Mouse (Mus musculus) forebrain, embryonic 14.5 days (tissue): ENCODE measurements at regions not wholly inside any gene's neighbourhood (a gene's known extent, or its start where the extent isn't known, plus 50 kb on each side); places are given as distances from the start of the nearest gene placed in this dataset.

Source experiments
- ATAC-seq: fragments of 200-750 bp; cut with Nextera tagmentation; 2 replicates; pipeline ENCODE4 v1.8.0; 2017; ENCODE audit warnings: mild to moderate bottlenecking, moderate library complexity
- DNase-seq: peaks from one replicate; pipeline ENCODE4 v3.0.0-alpha.2; 2015; ENCODE audit warnings: low spot score
- H3K27ac ChIP-seq: fragments of 300-500 bp; sonication (generic); 2 replicates; pipeline ENCODE4 v1.5.1; 2014; ENCODE audit warnings: low read depth, mild to moderate bottlenecking, control low read depth, low read length, moderate library complexity
- H3K27me3 ChIP-seq: fragments of 300-500 bp; sonication (generic); replicated peaks from 2 replicates; pipeline ENCODE4 v1.6.1; 2014; ENCODE audit warnings: low read length, control low read depth, mixed read lengths; ENCODE audit not compliant: control insufficient read depth, insufficient read depth
- H3K36me3 ChIP-seq: fragments of 300-500 bp; sonication (generic); 2 replicates; pipeline ENCODE4 v1.6.1; 2014; ENCODE audit warnings: low read length, control low read depth; ENCODE audit not compliant: control insufficient read depth, insufficient read depth
- H3K4me1 ChIP-seq: fragments of 300-500 bp; sonication (generic); 2 replicates; pipeline ENCODE4 v1.6.1; 2014; ENCODE audit warnings: antibody characterized with exemption, low read length, control low read depth; ENCODE audit not compliant: control insufficient read depth, insufficient read depth
- H3K4me2 ChIP-seq: fragments of 300-500 bp; sonication (generic); 2 replicates; pipeline ENCODE4 v1.6.1; 2014; ENCODE audit warnings: mild to moderate bottlenecking, control low read depth, low read length
- H3K4me3 ChIP-seq: fragments of 300-500 bp; sonication (generic); 2 replicates; pipeline ENCODE4 v1.5.1; 2014; ENCODE audit warnings: low read depth, low read length, control low read depth
- H3K9ac ChIP-seq: fragments of 300-500 bp; sonication (generic); 2 replicates; pipeline ENCODE4 v1.6.1; 2014; ENCODE audit warnings: mild to moderate bottlenecking, low read length, control low read depth, moderate library complexity
- H3K9me3 ChIP-seq: fragments of 300-500 bp; sonication (generic); replicated peaks from 2 replicates; pipeline ENCODE4 v1.6.1; 2016; ENCODE audit warnings: low read length, control low read depth, mixed read lengths; ENCODE audit not compliant: control insufficient read depth
- WGBS: fragments of 180-500 bp; shearing (Covaris S2); extraction: QIAGEN DNeasy Blood & Tissue Kit; methylation state at CpG from one replicate; pipeline ENCODE4 v1.1.7; 2014; 5-methylcytosine and 5-hydroxymethylcytosine counted together

- DNase-seq (peak; percentile 59), ATAC-seq (no peak)
- Histone ChIP-seq H3K4me3 (no peak overlapping the region), H3K36me3 (no peaks in the 10 kb centered on the region), H3K4me1 (peaks cover 5% of the 10 kb centered on the region), H3K9ac (0 out of 2 replicates have a peak overlapping the region, but pooled peaks have one; percentile 25), H3K27ac (peak overlapping the region; percentile 33; the same call in 1 of the 2 replicates), H3K27me3 (peaks cover 8% of the 10 kb centered on the region; the same call in 1 of the 2 replicates), H3K4me2 (peak overlapping the region; percentile 24; the same call in 1 of the 2 replicates), H3K9me3 (no peaks in the 10 kb centered on the region)
- whole genome bisulfite sequencing = 7% methylated on average over 12 of the region's 12 CpGs
These were observed 178.3 kb downstream of the Bcl2l11 start for GRCm38 (mm10) chr2:128304063-128304712.

- H3K9me3 ChIP-seq = no peaks in the 10 kb centered on the region
- H3K4me3 ChIP-seq = no peak overlapping the region
These were observed 180.9 kb downstream of the Bcl2l11 start for GRCm38 (mm10) chr2:128306693-128307092.

GRCm38 (mm10) chr2:128309541-128310030, 183.7 kb downstream of the Bcl2l11 start:
- WGBS = 22% methylated on average over 10 of the region's 10 CpGs
- H3K27ac ChIP-seq = no peak overlapping the region
- H3K4me3 ChIP-seq = no peak overlapping the region
- H3K9ac ChIP-seq = no peak overlapping the region
- no peak for DNase-seq
- ATAC-seq = no peak
- peaks cover 10% of the 10 kb centered on the region; the same call in 1 of the 2 replicates for H3K4me1 ChIP-seq
- no peaks in the 10 kb centered on the region for H3K36me3 ChIP-seq
- H3K27me3 ChIP-seq = 0 out of 2 replicates have a peak, but pooled peaks cover 2% of the 10 kb centered on the region
- no peaks in the 10 kb centered on the region for H3K9me3 ChIP-seq
- 0 out of 2 replicates have a peak overlapping the region, but pooled peaks have one; percentile 1 for H3K4me2 ChIP-seq

More at GRCm38 (mm10) chr2:128306693-128307092, 180.9 kb downstream of the Bcl2l11 start:
- peaks cover 8% of the 10 kb centered on the region; the same call in 1 of the 2 replicates for H3K27me3 ChIP-seq
- DNase-seq (no peak), ATAC-seq (no peak)
- no peak overlapping the region for H3K4me2 ChIP-seq
- H3K9ac ChIP-seq = no peak overlapping the region
- 87% methylated on average over 6 of the region's 6 CpGs for WGBS
- H3K36me3 ChIP-seq = no peaks in the 10 kb centered on the region
- no peak overlapping the region for H3K27ac ChIP-seq
- H3K4me1 ChIP-seq = peaks cover 11% of the 10 kb centered on the region

- H3K27me3 ChIP-seq = 0 out of 2 replicates have a peak, but pooled peaks cover 2% of the 10 kb centered on the region
- H3K36me3 ChIP-seq = no peaks in the 10 kb centered on the region
- 18% methylated on average over 5 of the region's 5 CpGs for WGBS
- H3K9ac ChIP-seq = no peak overlapping the region
- no peak overlapping the region for H3K4me3 ChIP-seq
- H3K4me1 ChIP-seq = peaks cover 10% of the 10 kb centered on the region; the same call in 1 of the 2 replicates
- H3K4me2 ChIP-seq = 0 out of 2 replicates have a peak overlapping the region, but pooled peaks have one; percentile 1
- no peak overlapping the region for H3K27ac ChIP-seq
- ATAC-seq (no peak), DNase-seq (peak; percentile 70)
- H3K9me3 ChIP-seq = no peaks in the 10 kb centered on the region
These were observed 184.2 kb downstream of the Bcl2l11 start for GRCm38 (mm10) chr2:128310081-128310480.

GRCm38 (mm10) chr2:128312084-128312594, 186.3 kb downstream of the Bcl2l11 start:
- H3K4me1 ChIP-seq = peaks cover 10% of the 10 kb centered on the region; the same call in 1 of the 2 replicates
- H3K9me3 ChIP-seq = no peaks in the 10 kb centered on the region
- H3K36me3 ChIP-seq = no peaks in the 10 kb centered on the region
- DNase-seq (peak; percentile 76), ATAC-seq (peak; percentile 65; the same call in 1 of the 2 replicates)
- WGBS = 3% methylated on average over 14 of the region's 14 CpGs
- H3K4me2 ChIP-seq = peak overlapping the region; percentile 42
- no peak overlapping the region for H3K27ac ChIP-seq
- no peak overlapping the region for H3K4me3 ChIP-seq
- no peak overlapping the region for H3K9ac ChIP-seq
- H3K27me3 ChIP-seq = no peaks in the 10 kb centered on the region

- H3K4me1 ChIP-seq = peaks cover 10% of the 10 kb centered on the region; the same call in 1 of the 2 replicates
- H3K4me3 ChIP-seq = no peak overlapping the region
- H3K4me2 ChIP-seq = peak overlapping the region; percentile 42
- H3K27ac ChIP-seq = no peak overlapping the region
- DNase-seq (no peak), ATAC-seq (peak; percentile 34; the same call in 1 of the 2 replicates)
- 69% methylated on average over 11 of the region's 12 CpGs for WGBS
- no peak overlapping the region for H3K9ac ChIP-seq
- no peaks in the 10 kb centered on the region for H3K36me3 ChIP-seq
- H3K27me3 ChIP-seq = no peaks in the 10 kb centered on the region
- no peaks in the 10 kb centered on the region for H3K9me3 ChIP-seq
These were observed 187.1 kb downstream of the Bcl2l11 start for GRCm38 (mm10) chr2:128312659-128313581.

- 65% methylated on average over 2 of the region's 2 CpGs for WGBS
- no peak for ATAC-seq
These were observed 187.7 kb downstream of the Bcl2l11 start for GRCm38 (mm10) chr2:128313582-128313918.

GRCm38 (mm10) chr2:128313948-128314347, 188.1 kb downstream of the Bcl2l11 start:
- no peak overlapping the region for H3K9ac ChIP-seq
- peaks cover 10% of the 10 kb centered on the region; the same call in 1 of the 2 replicates for H3K4me1 ChIP-seq
- H3K4me3 ChIP-seq = no peak overlapping the region
- H3K36me3 ChIP-seq = no peaks in the 10 kb centered on the region
- no peaks in the 10 kb centered on the region for H3K27me3 ChIP-seq
- no peak for ATAC-seq
- no peaks in the 10 kb centered on the region for H3K9me3 ChIP-seq
- DNase-seq = no peak
- H3K4me2 ChIP-seq = no peak overlapping the region
- H3K27ac ChIP-seq = no peak overlapping the region
- 80% methylated on average over 1 of the region's 1 CpGs for WGBS

More at GRCm38 (mm10) chr2:128313582-128313918, 187.7 kb downstream of the Bcl2l11 start:
- H3K4me1 ChIP-seq = peaks cover 10% of the 10 kb centered on the region; the same call in 1 of the 2 replicates
- H3K9ac ChIP-seq = no peak overlapping the region
- no peak overlapping the region for H3K27ac ChIP-seq
- H3K27me3 ChIP-seq = no peaks in the 10 kb centered on the region
- DNase-seq = no peak
- H3K36me3 ChIP-seq = no peaks in the 10 kb centered on the region
- no peak overlapping the region for H3K4me3 ChIP-seq
- H3K9me3 ChIP-seq = no peaks in the 10 kb centered on the region
- H3K4me2 ChIP-seq = no peak overlapping the region
